Mouse (Mus musculus) thymus, adult 2 months (tissue): Measurements from ENCODE around the gene Lrp3. TPM values are rescaled to one million over a fixed set of nuclear protein-coding genes. Genes with fewer than 3 reads are reported as not detected.

Experiments used
- DNase-seq: peaks from one replicate; pipeline ENCODE4 v3.0.0; 2021
- H3K27ac ChIP-seq: fragments of 200-500 bp; 2 replicates; pipeline ENCODE4 v1.5.1; 2012; ENCODE audit warnings: low read length, control low read depth; ENCODE audit not compliant: control insufficient read depth, insufficient read depth
- H3K27me3 ChIP-seq: fragments of 200-500 bp; 2 replicates; pipeline ENCODE4 v1.6.1; 2012; ENCODE audit warnings: mild to moderate bottlenecking, low read length, moderate library complexity, mixed read lengths; ENCODE audit not compliant: control insufficient read depth, insufficient read depth
- H3K36me3 ChIP-seq: fragments of 200-500 bp; 2 replicates; pipeline ENCODE4 v1.6.1; 2012; ENCODE audit warnings: mild to moderate bottlenecking, low read length, moderate library complexity; ENCODE audit not compliant: control insufficient read depth, insufficient read depth
- H3K4me1 ChIP-seq: fragments of 200-500 bp; replicated peaks from 2 replicates; pipeline ENCODE4 v1.6.1; 2012; ENCODE audit warnings: low read length; ENCODE audit not compliant: control insufficient read depth, insufficient read depth
- H3K4me3 ChIP-seq: fragments of 200-500 bp; 2 replicates; pipeline ENCODE4 v1.5.1; 2012; ENCODE audit warnings: mild to moderate bottlenecking, low read length, control low read depth, moderate library complexity; ENCODE audit not compliant: control insufficient read depth, insufficient read depth
- CTCF ChIP-seq: fragments of 200-500 bp; IDR thresholded peaks from 2 replicates; pipeline ENCODE4 v1.5.1; 2012; ENCODE audit warnings: mild to moderate bottlenecking, control low read depth, low read length, moderate library complexity, borderline replicate concordance; ENCODE audit not compliant: control insufficient read depth, poor library complexity, insufficient read depth; ENCODE audit errors: extremely low read depth
- POLR2A ChIP-seq: fragments of 200-500 bp; IDR thresholded peaks from 2 replicates; pipeline ENCODE4 v1.6.1; 2012; ENCODE audit warnings: mild to moderate bottlenecking, low read length, control low read depth, moderate library complexity; ENCODE audit not compliant: control insufficient read depth, poor library complexity, insufficient read depth; ENCODE audit errors: extremely low read depth
- WGBS: fragments of 180-500 bp; shearing (Covaris S2); methylation state at CpG from one replicate; pipeline ENCODE4 v1.1.7; 2018; 5-methylcytosine and 5-hydroxymethylcytosine counted together
- polyA plus RNA-seq: library from polyadenylated mRNA; depleted of rRNA; stranded (reverse); fragments of >200 nt; gene quantifications from 2 replicates; pipeline ENCODE4 v1.2.3, GENCODE M21; 2012

Gene Lrp3
- polyA plus RNA-seq, 1 experiment = 2.4 TPM

GRCm38 (mm10) chr7:35175533-35175932 is 39.8 kb downstream of the Lrp3 start:
- Histone ChIP-seq H3K4me1 (no peaks in the 10 kb centered on the region), H3K4me3 (no peak overlapping the region), H3K36me3 (no peaks in the 10 kb centered on the region), H3K27me3 (no peaks in the 10 kb centered on the region), H3K27ac (no peak overlapping the region)
- 68% methylated on average over 4 of the region's 4 CpGs for WGBS
- TF ChIP-seq POLR2A (no peak), CTCF (no peak)
- DNase-seq = no peak

- H3K4me3 ChIP-seq = no peak overlapping the region
- 76% methylated on average over 4 of the region's 4 CpGs for WGBS
- no peak overlapping the region for H3K27ac ChIP-seq
- no peak for TF ChIP-seq POLR2A
- TF ChIP-seq CTCF = no peak
- DNase-seq = no peak
- H3K36me3 ChIP-seq = no peaks in the 10 kb centered on the region
- no peaks in the 10 kb centered on the region for H3K4me1 ChIP-seq
- no peaks in the 10 kb centered on the region for H3K27me3 ChIP-seq
These were observed 42.8 kb downstream of the Lrp3 start for GRCm38 (mm10) chr7:35172519-35172918.

- Histone ChIP-seq H3K4me1 (no peaks in the 10 kb centered on the region), H3K36me3 (no peaks in the 10 kb centered on the region), H3K27ac (no peak overlapping the region), H3K27me3 (no peaks in the 10 kb centered on the region), H3K4me3 (no peak overlapping the region)
- TF ChIP-seq CTCF (peak; percentile 37; the same call in 1 of the 2 replicates), POLR2A (no peak)
- peak; percentile 54 for DNase-seq
- WGBS = 4% methylated on average over 16 of the region's 16 CpGs
These were observed 43.4 kb downstream of the Lrp3 start for GRCm38 (mm10) chr7:35171867-35172382.

- Histone ChIP-seq H3K4me3 (no peak overlapping the region), H3K36me3 (no peaks in the 10 kb centered on the region), H3K27me3 (no peaks in the 10 kb centered on the region; the same call in 1 of the 2 replicates), H3K27ac (no peak overlapping the region), H3K4me1 (no peaks in the 10 kb centered on the region)
- TF ChIP-seq POLR2A (no peak), CTCF (peak; percentile 82; the same call in 1 of the 2 replicates)
- 16% methylated on average over 6 of the region's 6 CpGs for WGBS
- peak; percentile 87 for DNase-seq
These were observed 46.0 kb downstream of the Lrp3 start for GRCm38 (mm10) chr7:35169341-35169740.

- H3K27ac ChIP-seq = no peak overlapping the region
- no peaks in the 10 kb centered on the region for H3K36me3 ChIP-seq
- H3K27me3 ChIP-seq = no peaks in the 10 kb centered on the region; the same call in 1 of the 2 replicates
- WGBS = 89% methylated on average over 2 of the region's 2 CpGs
- H3K4me1 ChIP-seq = no peaks in the 10 kb centered on the region
- no peak for DNase-seq
- TF ChIP-seq CTCF (no peak), POLR2A (no peak)
- no peak overlapping the region for H3K4me3 ChIP-seq
These were observed 47.4 kb downstream of the Lrp3 start for GRCm38 (mm10) chr7:35167925-35168324.

GRCm38 (mm10) chr7:35166988-35167387 is 48.3 kb downstream of the Lrp3 start:
- H3K4me3 ChIP-seq = no peak overlapping the region
- H3K27ac ChIP-seq = no peak overlapping the region
- H3K27me3 ChIP-seq = no peaks in the 10 kb centered on the region; the same call in 1 of the 2 replicates
- H3K36me3 ChIP-seq = no peaks in the 10 kb centered on the region
- WGBS = 65% methylated on average over 5 of the region's 5 CpGs
- H3K4me1 ChIP-seq = no peaks in the 10 kb centered on the region
- DNase-seq = no peak
- no peak for TF ChIP-seq POLR2A
- TF ChIP-seq CTCF = no peak

- H3K27ac ChIP-seq = no peak overlapping the region
- no peaks in the 10 kb centered on the region for H3K4me1 ChIP-seq
- no peaks in the 10 kb centered on the region; the same call in 1 of the 2 replicates for H3K27me3 ChIP-seq
- TF ChIP-seq POLR2A (no peak), CTCF (no peak)
- no peak overlapping the region for H3K4me3 ChIP-seq
- no peak for DNase-seq
- WGBS = 97% methylated on average over 6 of the region's 6 CpGs
- H3K36me3 ChIP-seq = no peaks in the 10 kb centered on the region
These were observed 51.2 kb downstream of the Lrp3 start for GRCm38 (mm10) chr7:35164131-35164530.
